Mouse (Mus musculus) heart, postnatal 0 days (tissue): ENCODE measurements at regions not wholly inside any gene's neighbourhood (a gene's known extent, or its start where the extent isn't known, plus 50 kb on each side); places are given as distances from the start of the nearest gene placed in this dataset.

ENCODE experiments used
- ATAC-seq: fragments of 200-750 bp; cut with Nextera tagmentation; 2 replicates; pipeline ENCODE4 v1.8.0; 2017; ENCODE audit warnings: low read depth, moderate number of reproducible peaks, moderate library complexity; ENCODE audit not compliant: insufficient read depth
- DNase-seq: peaks from one replicate; pipeline ENCODE4 v3.0.0-alpha.2; 2016; ENCODE audit warnings: low spot score
- H3K27ac ChIP-seq: fragments of 300-500 bp; sonication (generic); 2 replicates; pipeline ENCODE4 v1.5.1; 2014; ENCODE audit warnings: low read depth, mild to moderate bottlenecking
- H3K27me3 ChIP-seq: fragments of 300-500 bp; sonication (generic); 2 replicates; pipeline ENCODE4 v1.6.1; 2014; ENCODE audit warnings: low read length, mixed read lengths; ENCODE audit not compliant: control insufficient read depth, insufficient read depth
- H3K36me3 ChIP-seq: fragments of 300-500 bp; sonication (generic); replicated peaks from 2 replicates; pipeline ENCODE4 v1.6.1; 2014; ENCODE audit warnings: low read length, mixed read lengths; ENCODE audit not compliant: control insufficient read depth, insufficient read depth
- H3K4me1 ChIP-seq: fragments of 300-500 bp; sonication (generic); 2 replicates; pipeline ENCODE4 v1.6.1; 2014; ENCODE audit warnings: antibody characterized with exemption; ENCODE audit not compliant: control insufficient read depth, insufficient read depth
- H3K4me2 ChIP-seq: fragments of 300-500 bp; sonication (generic); 2 replicates; pipeline ENCODE4 v1.6.1; 2014; ENCODE audit warnings: low read depth, mild to moderate bottlenecking, low read length, moderate library complexity
- H3K4me3 ChIP-seq: fragments of 300-500 bp; sonication (generic); 2 replicates; pipeline ENCODE4 v1.5.1; 2014; ENCODE audit warnings: low read depth, low read length
- H3K9ac ChIP-seq: fragments of 300-500 bp; sonication (generic); replicated peaks from 2 replicates; pipeline ENCODE4 v1.6.1; 2014; ENCODE audit warnings: low read depth, low read length, mixed read lengths
- H3K9me3 ChIP-seq: fragments of 300-500 bp; sonication (generic); replicated peaks from 2 replicates; pipeline ENCODE4 v1.6.1; 2016; ENCODE audit warnings: low read length; ENCODE audit not compliant: control insufficient read depth
- CTCF ChIP-seq: IDR thresholded peaks from 2 replicates; pipeline ENCODE4 v1.5.1; 2016; ENCODE audit warnings: antibody characterized with exemption, control low read depth, low read depth
- EP300 ChIP-seq: IDR thresholded peaks from 2 replicates; pipeline ENCODE4 v1.6.1; 2016; ENCODE audit warnings: antibody characterized with exemption, low read depth
- WGBS: fragments of 180-500 bp; shearing (Covaris S2); extraction: QIAGEN DNeasy Blood & Tissue Kit; methylation state at CpG from one replicate; pipeline ENCODE4 v1.1.7; 2014; 5-methylcytosine and 5-hydroxymethylcytosine counted together

GRCm38 (mm10) chr17:14475277-14475676 lies 196.0 kb downstream of the Smoc2 start:
- Histone ChIP-seq H3K27ac (no peak overlapping the region), H3K4me3 (no peak overlapping the region), H3K9ac (no peak overlapping the region), H3K27me3 (peaks cover 13% of the 10 kb centered on the region), H3K4me1 (no peaks in the 10 kb centered on the region), H3K9me3 (no peaks in the 10 kb centered on the region), H3K4me2 (no peak overlapping the region), H3K36me3 (no peaks in the 10 kb centered on the region)
- ATAC-seq, result no peak
- TF ChIP-seq EP300, result no peak
- no peak for TF ChIP-seq CTCF
- no peak for DNase-seq
- WGBS, result 20% methylated on average over 4 of the region's 4 CpGs

DNA sequence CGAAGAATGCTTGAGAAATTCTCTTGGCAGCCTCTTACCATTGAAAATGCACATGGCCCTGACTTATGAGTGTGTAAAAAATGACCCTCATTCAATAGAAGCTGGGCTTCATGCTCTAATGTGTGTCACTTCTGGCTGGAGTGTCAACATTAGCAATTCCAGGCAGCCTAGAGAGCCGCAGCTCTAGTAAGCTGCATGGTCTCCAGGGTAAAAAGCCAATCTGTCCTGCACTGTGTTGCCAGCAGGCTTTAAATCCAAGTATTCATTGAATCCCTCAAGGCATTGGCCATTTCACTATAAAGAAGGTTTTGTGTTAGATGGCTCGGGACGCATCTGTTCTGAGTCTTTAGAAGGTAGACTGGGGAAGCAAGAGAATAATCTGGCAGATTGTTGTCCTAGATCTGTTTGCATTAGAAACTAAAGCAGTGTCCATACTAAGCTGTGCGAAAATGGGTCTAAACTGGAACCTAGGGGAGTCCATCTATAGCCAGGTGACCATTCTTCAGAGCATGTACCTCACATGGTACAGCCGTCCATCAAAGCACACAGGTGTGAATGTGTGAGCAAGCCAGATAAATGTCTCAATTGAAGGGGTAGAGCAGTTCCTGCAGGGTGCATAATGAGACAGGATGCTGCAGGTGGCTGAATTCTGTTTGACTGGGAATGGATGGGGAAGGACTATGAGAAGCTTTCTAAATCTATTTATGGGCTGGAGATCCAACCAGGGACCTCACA lies 189.6 kb downstream of the Smoc2 start:
- no peaks in the 10 kb centered on the region for H3K4me1 ChIP-seq
- no peak overlapping the region for H3K4me2 ChIP-seq
- no peaks in the 10 kb centered on the region for H3K36me3 ChIP-seq
- H3K9ac ChIP-seq, result no peak overlapping the region
- H3K27me3 ChIP-seq, result no peaks in the 10 kb centered on the region
- no peaks in the 10 kb centered on the region for H3K9me3 ChIP-seq
- no peak overlapping the region for H3K4me3 ChIP-seq
- no peak overlapping the region for H3K27ac ChIP-seq
- 70% methylated on average over 6 of the region's 6 CpGs for WGBS
- ATAC-seq (no peak), DNase-seq (no peak)
- TF ChIP-seq CTCF, result no peak
- no peak for TF ChIP-seq EP300

- no peak overlapping the region for H3K9ac ChIP-seq
- H3K4me2 ChIP-seq, result no peak overlapping the region
- no peak overlapping the region for H3K4me3 ChIP-seq
- 69% methylated on average over 8 of the region's 8 CpGs for WGBS
- no peak for TF ChIP-seq CTCF
- no peak for TF ChIP-seq EP300
- H3K27me3 ChIP-seq, result no peaks in the 10 kb centered on the region
- H3K27ac ChIP-seq, result no peak overlapping the region
- no peaks in the 10 kb centered on the region for H3K36me3 ChIP-seq
- H3K9me3 ChIP-seq, result no peaks in the 10 kb centered on the region
- no peaks in the 10 kb centered on the region for H3K4me1 ChIP-seq
- no peak for DNase-seq
- ATAC-seq, result no peak
Observed at GRCm38 (mm10) chr17:14455251-14455743, 176.0 kb downstream of the Smoc2 start.
